Mouse (Mus musculus) ES-Bruce4 (cell line): ENCODE data around the gene A630095N17Rik.

Experiments
- CTCF ChIP-seq: IDR thresholded peaks from one replicate; pipeline ENCODE4 v1.8.1; 2011; ENCODE audit warnings: low read depth, low read length
- POLR2A ChIP-seq: IDR thresholded peaks from one replicate; pipeline ENCODE4 v1.8.1; 2011; ENCODE audit warnings: low read length; ENCODE audit not compliant: insufficient read depth

- TF ChIP-seq CTCF = no peak
- TF ChIP-seq POLR2A = no peak
Measured at GRCm38 (mm10) chr1:75185495-75185894, 46.4 kb downstream of the A630095N17Rik start.
